Mouse (Mus musculus) MEL (cell line): ENCODE measurements at regions not wholly inside any gene's neighbourhood (a gene's known extent, or its start where the extent isn't known, plus 50 kb on each side); places are given as distances from the start of the nearest gene placed in this dataset.

Source experiments
- DNase-seq: peaks from one replicate; pipeline ENCODE4 v3.0.0; 2011; ENCODE audit warnings: low read depth, low spot score
- H3K27ac ChIP-seq: 2 replicates; pipeline ENCODE4 v1.5.1; 2012; ENCODE audit warnings: low read depth, mild to moderate bottlenecking, control low read depth, low read length, moderate library complexity; ENCODE audit not compliant: control insufficient read depth
- H3K27me3 ChIP-seq, 2 experiments: fragments of 150-350 bp in 1 of 2; sonication (generic) in 1 of 2; 2 replicates each; pipeline ENCODE4 v1.6.1; 2012; ENCODE audit warnings: low read length in 2 of 2, mild to moderate bottlenecking in 2 of 2, improper control_type of control experiment in 1 of 2, moderate library complexity in 1 of 2; ENCODE audit not compliant: insufficient read depth in 2 of 2, control insufficient read depth in 1 of 2
- H3K36me3 ChIP-seq, 2 experiments: 2 replicates each; pipeline ENCODE4 v1.6.1; 2012 to 2014; ENCODE audit warnings: low read length in 2 of 2, improper control_type of control experiment in 1 of 2, inconsistent platforms in 1 of 2, mild to moderate bottlenecking in 1 of 2; ENCODE audit not compliant: insufficient read depth in 2 of 2, control insufficient read depth in 1 of 2
- H3K4me1 ChIP-seq, 2 experiments: fragments of 150-350 bp in 1 of 2; sonication (generic) in 1 of 2; 2 replicates each; pipeline ENCODE4 v1.6.1; 2012; ENCODE audit warnings: low read length in 2 of 2, improper control_type of control experiment in 1 of 2, mild to moderate bottlenecking in 1 of 2; ENCODE audit not compliant: insufficient read depth in 2 of 2, control insufficient read depth in 1 of 2
- H3K4me3 ChIP-seq, 2 experiments: fragments of 150-350 bp in 1 of 2; sonication (generic) in 1 of 2; 2 replicates each; pipeline ENCODE4 v1.5.1; 2012; ENCODE audit warnings: low read depth in 2 of 2, low read length in 2 of 2, mild to moderate bottlenecking in 2 of 2, moderate library complexity in 2 of 2, control low read depth in 1 of 2, improper control_type of control experiment in 1 of 2; ENCODE audit not compliant: control insufficient read depth in 1 of 2, insufficient read depth in 1 of 2
- H3K79me2 ChIP-seq: 2 replicates; pipeline ENCODE4 v1.6.1; 2012; ENCODE audit warnings: mild to moderate bottlenecking, low read length, moderate library complexity; ENCODE audit not compliant: control insufficient read depth, poor library complexity, insufficient read depth
- H3K9ac ChIP-seq: 2 replicates; pipeline ENCODE4 v1.6.1; 2012; ENCODE audit warnings: low read depth, mild to moderate bottlenecking, control low read depth, low read length, moderate library complexity; ENCODE audit not compliant: control insufficient read depth, poor library complexity, severe bottlenecking
- H3K9me3 ChIP-seq: fragments of 150-350 bp; sonication (generic); replicated peaks from 2 replicates; pipeline ENCODE4 v1.6.1; 2012; ENCODE audit warnings: mild to moderate bottlenecking, low read length, improper control_type of control experiment, moderate library complexity; ENCODE audit not compliant: insufficient read depth
- CHD2 ChIP-seq: IDR thresholded peaks from 2 replicates; pipeline ENCODE4 v1.6.1; 2011; ENCODE audit warnings: low read length, improper control_type of control experiment
- E2F4 ChIP-seq: IDR thresholded peaks from 2 replicates; pipeline ENCODE4 v1.6.1; 2011; ENCODE audit warnings: low read depth, low read length, improper control_type of control experiment, borderline replicate concordance
- EP300 ChIP-seq, 2 experiments: IDR thresholded peaks; 2 replicates each; pipeline ENCODE4 v1.6.1; 2011; ENCODE audit warnings: improper control_type of control experiment in 2 of 2, low read length in 2 of 2, low read depth in 1 of 2, mild to moderate bottlenecking in 1 of 2
- ETS1 ChIP-seq: IDR thresholded peaks from 2 replicates; pipeline ENCODE4 v1.6.1; 2012; ENCODE audit warnings: low read depth, mild to moderate bottlenecking, inconsistent platforms, low read length, improper control_type of control experiment, moderate library complexity
- GABPA ChIP-seq: IDR thresholded peaks from 2 replicates; pipeline ENCODE4 v1.6.1; 2012; ENCODE audit warnings: low read depth, mild to moderate bottlenecking, inconsistent platforms, low read length, improper control_type of control experiment, moderate library complexity
- HCFC1 ChIP-seq: IDR thresholded peaks from 2 replicates; pipeline ENCODE4 v1.6.1; 2012; ENCODE audit warnings: low read depth, mild to moderate bottlenecking, inconsistent platforms, low read length, improper control_type of control experiment, moderate library complexity
- MAFK ChIP-seq: IDR thresholded peaks from 2 replicates; pipeline ENCODE4 v1.6.1; 2011; ENCODE audit warnings: low read depth, mild to moderate bottlenecking, low read length, improper control_type of control experiment, borderline replicate concordance
- MAX ChIP-seq: IDR thresholded peaks from 2 replicates; pipeline ENCODE4 v1.6.1; 2011; ENCODE audit warnings: low read length, improper control_type of control experiment
- MAZ ChIP-seq: IDR thresholded peaks from 2 replicates; pipeline ENCODE4 v1.6.1; 2012; ENCODE audit warnings: low read depth, mild to moderate bottlenecking, inconsistent platforms, low read length, improper control_type of control experiment
- POLR2AphosphoS5 ChIP-seq: IDR thresholded peaks from 2 replicates; pipeline ENCODE4 v1.6.1; 2012; ENCODE audit warnings: low read depth, borderline replicate concordance, mild to moderate bottlenecking, inconsistent platforms, low read length, moderate library complexity, mixed read lengths
- RCOR1 ChIP-seq: IDR thresholded peaks from 2 replicates; pipeline ENCODE4 v1.6.1; 2012; ENCODE audit warnings: low read depth, mild to moderate bottlenecking, inconsistent platforms, low read length, improper control_type of control experiment
- SIN3A ChIP-seq: IDR thresholded peaks from 2 replicates; pipeline ENCODE4 v1.6.1; 2012; ENCODE audit warnings: low read length, improper control_type of control experiment, inconsistent platforms
- TBP ChIP-seq: IDR thresholded peaks from 2 replicates; pipeline ENCODE4 v1.8.0; 2011; ENCODE audit warnings: low read depth, low read length, improper control_type of control experiment
- TCF12 ChIP-seq: IDR thresholded peaks from 2 replicates; pipeline ENCODE4 v1.6.1; 2014; ENCODE audit warnings: low read depth, mild to moderate bottlenecking, inconsistent platforms, low read length, improper control_type of control experiment, moderate library complexity
- UBTF ChIP-seq: IDR thresholded peaks from 2 replicates; pipeline ENCODE4 v1.6.1; 2012; ENCODE audit warnings: low read depth, mild to moderate bottlenecking, inconsistent platforms, low read length, improper control_type of control experiment, moderate library complexity, borderline replicate concordance; ENCODE audit not compliant: insufficient read depth
- USF2 ChIP-seq, 2 experiments: IDR thresholded peaks; 2 replicates each; pipeline ENCODE4 v1.6.1; 2011 to 2012; ENCODE audit warnings: improper control_type of control experiment in 2 of 2, low read length in 2 of 2, borderline replicate concordance in 1 of 2, inconsistent platforms in 1 of 2, low read depth in 1 of 2, mild to moderate bottlenecking in 1 of 2; ENCODE audit not compliant: insufficient read depth in 1 of 2
- ZC3H11A ChIP-seq: IDR thresholded peaks from 2 replicates; pipeline ENCODE4 v1.6.1; 2012; ENCODE audit warnings: low read depth, mild to moderate bottlenecking, inconsistent platforms, low read length, improper control_type of control experiment
- ZMIZ1 ChIP-seq: IDR thresholded peaks from 2 replicates; pipeline ENCODE4 v1.6.1; 2012; ENCODE audit warnings: low read depth, mild to moderate bottlenecking, inconsistent platforms, low read length, improper control_type of control experiment, moderate library complexity
- ZNF384 ChIP-seq: IDR thresholded peaks from 2 replicates; pipeline ENCODE4 v1.6.1; 2012; ENCODE audit warnings: low read depth, mild to moderate bottlenecking, inconsistent platforms, low read length, improper control_type of control experiment

- Histone ChIP-seq H3K36me3 (no peaks in the 10 kb centered on the region), H3K27me3 (no peaks in the 10 kb centered on the region), H3K27ac (no peak overlapping the region), H3K4me1 (no peaks in the 10 kb centered on the region), H3K9ac (no peak overlapping the region), H3K79me2 (no peaks in the 10 kb centered on the region), H3K4me3 (no peak overlapping the region), H3K9me3 (no peaks in the 10 kb centered on the region)
- TF ChIP-seq ZNF384 = no peak
- no peak for DNase-seq
Measured at GRCm38 (mm10) chr4:70012220-70012580, 398.0 kb downstream of the Cdk5rap2 start.

DNA sequence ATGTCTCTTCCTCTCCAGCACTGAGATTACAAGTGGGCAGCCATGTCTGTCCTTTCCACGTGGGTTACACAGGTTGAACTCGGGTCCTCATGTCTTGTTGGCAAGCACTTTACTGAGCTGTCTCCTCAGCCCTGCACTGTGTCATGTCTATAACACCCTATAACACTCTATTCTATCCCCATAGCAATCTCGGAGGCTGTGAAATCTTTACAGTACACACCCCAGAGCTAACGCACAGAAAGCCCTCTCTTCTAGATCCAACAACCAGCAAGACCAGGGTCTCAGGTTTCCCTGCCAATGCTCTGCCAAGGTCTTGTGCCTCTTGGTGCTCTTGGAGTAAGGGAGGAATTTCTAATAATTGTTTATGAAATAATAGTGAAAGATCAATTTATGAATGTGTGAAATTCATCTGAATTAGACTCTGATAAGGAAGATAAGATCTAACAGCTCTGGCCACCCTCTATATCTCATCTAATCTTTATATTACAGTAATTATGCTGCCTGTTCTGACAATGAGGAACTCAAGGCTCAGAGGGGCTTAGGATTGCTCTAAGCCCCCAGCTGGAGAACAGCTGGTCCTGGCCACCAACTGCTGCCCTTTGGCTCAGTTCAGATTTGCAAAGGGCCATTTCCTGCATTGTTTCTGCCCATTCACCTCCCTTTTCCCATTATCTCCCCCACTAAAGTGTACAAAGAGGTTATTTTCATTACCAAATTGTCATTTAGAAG, 398.6 kb downstream of the Cdk5rap2 start:
- DNase-seq = no peak
- Histone ChIP-seq H3K4me3 (no peak overlapping the region), H3K36me3 (no peaks in the 10 kb centered on the region), H3K4me1 (no peaks in the 10 kb centered on the region), H3K79me2 (no peaks in the 10 kb centered on the region), H3K27ac (no peak overlapping the region), H3K9me3 (no peaks in the 10 kb centered on the region), H3K9ac (no peak overlapping the region), H3K27me3 (no peaks in the 10 kb centered on the region)
- TF ChIP-seq UBTF = no peak
- TF ChIP-seq EP300 (IDR thresholded peaks at IDR 0.05; ENCODE audit: low read depth in 1 of 2, low read length in 2 of 2) = no peak
- TF ChIP-seq HCFC1 = no peak
- no peak for TF ChIP-seq TCF12
- no peak for TF ChIP-seq TBP
- no peak for TF ChIP-seq SIN3A
- no peak for TF ChIP-seq CHD2
- no peak for TF ChIP-seq ZC3H11A
- TF ChIP-seq MAZ = no peak
- TF ChIP-seq RCOR1 = no peak
- no peak for TF ChIP-seq MAX
- no peak for TF ChIP-seq ETS1
- no peak for TF ChIP-seq GABPA
- no peak for TF ChIP-seq E2F4
- TF ChIP-seq ZMIZ1 = no peak
- no peak for TF ChIP-seq MAFK
- TF ChIP-seq USF2 (IDR thresholded peaks at IDR 0.05; ENCODE audit: borderline replicate concordance in 1 of 2, insufficient read depth in 1 of 2, low read depth in 1 of 2, low read length in 2 of 2) = no peak
- TF ChIP-seq POLR2AphosphoS5 = no peak
